Mouse (Mus musculus) layer of hippocampus, postnatal 10 days (tissue): Measurements from ENCODE around the gene Hivep3. TPM values are rescaled to one million over a fixed set of nuclear protein-coding genes. Genes with fewer than 3 reads are reported as not detected.
A peak's percentile ranks its signal among the peaks of the same experiment; 100 is the strongest.

Source experiments
- DNase-seq, 2 experiments: peaks; one replicate each; pipeline ENCODE4 v3.0.0; 2021; ENCODE audit warnings: low spot score in 2 of 2
- total RNA-seq, 2 experiments: library from RNA; stranded (reverse); gene quantifications; 2 replicates each; pipeline ENCODE4 v1.2.3; 2021

Hivep3 gene
- total RNA-seq, 2 experiments from 2014 or later: 50.6 to 55.3 TPM

DNA sequence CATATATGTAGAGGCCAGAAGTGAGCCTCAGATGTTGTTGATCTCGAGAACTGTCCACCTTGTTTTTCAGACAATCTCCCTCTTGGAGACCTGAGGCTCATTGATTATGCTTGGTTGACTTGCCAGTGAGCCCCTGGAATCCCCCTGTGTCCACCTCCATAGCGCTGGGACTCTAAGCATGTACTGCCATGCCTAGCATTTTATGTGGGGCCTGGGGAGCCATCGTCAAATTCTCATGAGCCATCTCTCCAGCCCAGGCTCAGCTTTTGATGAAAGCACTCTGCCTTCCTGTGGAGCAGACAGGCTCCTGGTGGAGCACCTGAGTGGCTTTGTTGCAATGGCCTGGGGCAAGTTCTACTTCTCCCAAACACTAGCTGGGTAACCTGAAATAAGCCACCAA lies 316.3 kb downstream of the Hivep3 start:
- no peak for DNase-seq

DNA sequence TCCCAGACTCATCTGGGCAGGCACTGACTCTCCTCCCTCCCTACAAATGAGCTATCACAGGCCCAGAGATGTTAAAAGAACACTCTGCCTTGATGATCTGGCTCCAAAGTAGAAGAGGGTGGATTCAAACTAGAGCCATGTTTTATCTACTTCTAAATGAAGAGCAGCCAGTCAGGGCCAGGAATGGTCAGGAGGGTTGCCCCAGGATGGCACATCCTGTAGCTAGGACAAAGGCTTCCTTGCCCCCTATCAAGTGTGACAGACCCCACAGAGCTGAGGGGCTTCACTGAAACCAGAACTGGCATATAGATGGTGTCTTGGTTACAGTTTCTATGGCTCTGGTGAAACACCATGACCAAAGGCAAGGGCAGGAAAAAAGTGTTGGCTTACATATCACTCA lies 318.9 kb downstream of the Hivep3 start:
- no peak for DNase-seq

GRCm38 (mm10) chr4:120053026-120054005 lies 319.7 kb downstream of the Hivep3 start:
- no peak for DNase-seq

DNA sequence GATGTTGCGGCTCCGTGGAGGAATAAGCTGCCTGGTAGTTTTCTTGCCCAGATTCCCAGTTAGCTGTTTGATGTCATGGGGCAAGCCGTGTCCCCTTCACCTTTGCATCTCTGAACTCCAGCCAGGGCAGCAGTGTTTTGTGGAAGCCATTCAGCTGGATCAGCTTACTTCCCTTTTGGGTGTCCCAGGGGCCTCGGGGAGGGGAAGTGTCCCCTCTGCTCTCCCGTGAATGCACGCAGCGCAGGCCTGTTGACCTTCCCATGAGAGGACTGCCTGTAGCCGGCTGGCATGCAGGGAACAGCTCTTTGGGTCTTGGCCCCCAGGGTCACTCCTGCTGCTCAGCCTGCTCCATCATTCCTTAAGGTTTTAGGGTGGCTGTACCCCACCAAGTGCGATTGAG lies 320.6 kb downstream of the Hivep3 start:
- DNase-seq: no peak

DNA sequence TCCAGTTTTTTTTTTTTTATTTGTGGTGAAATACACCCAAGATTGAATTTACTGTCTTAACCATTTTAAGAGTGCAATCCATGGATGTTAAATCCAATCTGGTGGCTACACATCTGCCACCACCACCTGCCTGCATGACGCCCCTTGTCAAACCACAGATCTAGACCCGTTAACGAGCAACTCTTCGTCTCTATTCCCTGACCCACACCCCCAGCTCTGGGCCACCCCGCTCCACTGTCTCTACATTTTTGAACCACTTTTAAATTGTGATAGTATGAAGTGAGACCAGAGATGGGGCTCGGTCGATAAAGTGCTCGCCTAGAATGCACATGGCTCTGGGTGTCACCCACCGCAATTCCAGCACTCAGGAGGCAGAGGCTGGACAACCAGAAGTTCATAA lies 322.9 kb downstream of the Hivep3 start:
- DNase-seq: no peak

- DNase-seq: no peak
Measured at GRCm38 (mm10) chr4:120057529-120057928, 323.9 kb downstream of the Hivep3 start.

GRCm38 (mm10) chr4:120058157-120058556 lies 324.6 kb downstream of the Hivep3 start:
- no peak for DNase-seq

DNA sequence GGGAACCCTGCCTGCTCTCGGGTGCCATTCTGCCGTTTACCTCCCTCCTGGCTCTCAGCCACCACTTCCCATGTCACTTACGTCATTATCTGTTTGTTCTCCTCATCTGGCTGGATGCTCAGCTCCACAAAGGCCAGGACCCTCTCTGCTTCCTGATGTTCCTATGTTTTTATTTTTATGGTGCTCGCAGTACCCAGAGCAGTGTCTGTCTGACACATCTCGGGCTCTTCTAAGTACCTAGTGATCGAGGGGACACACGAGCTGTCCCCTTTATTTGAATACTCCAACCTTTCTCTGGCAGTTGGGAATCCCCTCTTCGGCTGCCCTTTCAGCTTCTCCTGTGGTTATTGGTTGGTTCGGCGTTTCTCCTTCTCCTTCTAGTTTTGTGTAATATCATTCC lies 325.2 kb downstream of the Hivep3 start:
- DNase-seq: no peak

DNA sequence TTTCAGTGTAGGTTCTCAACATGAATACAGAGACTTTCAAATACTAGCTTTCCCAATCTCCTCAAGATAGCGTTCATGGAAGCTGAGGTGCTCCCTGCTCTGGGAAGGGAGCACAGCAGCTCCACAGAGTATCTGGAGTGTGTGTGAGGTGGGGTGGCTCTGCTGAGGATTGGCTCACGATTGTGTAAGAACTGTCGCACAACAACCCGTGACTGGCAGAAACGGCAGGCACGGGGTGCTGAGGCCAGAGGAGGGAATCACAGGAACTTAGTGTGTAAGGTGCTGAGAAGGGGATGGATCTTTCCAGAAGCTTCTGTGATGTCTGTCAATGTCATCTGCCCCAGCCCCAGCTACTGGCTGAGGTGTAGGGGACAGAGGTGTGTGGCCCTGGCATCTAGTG lies 328.1 kb downstream of the Hivep3 start:
- no peak for DNase-seq

GRCm38 (mm10) chr4:120062198-120062597 lies 328.6 kb downstream of the Hivep3 start:
- no peak for DNase-seq

- no peak for DNase-seq
Measured at GRCm38 (mm10) chr4:120062754-120063153, 329.2 kb downstream of the Hivep3 start.

DNA sequence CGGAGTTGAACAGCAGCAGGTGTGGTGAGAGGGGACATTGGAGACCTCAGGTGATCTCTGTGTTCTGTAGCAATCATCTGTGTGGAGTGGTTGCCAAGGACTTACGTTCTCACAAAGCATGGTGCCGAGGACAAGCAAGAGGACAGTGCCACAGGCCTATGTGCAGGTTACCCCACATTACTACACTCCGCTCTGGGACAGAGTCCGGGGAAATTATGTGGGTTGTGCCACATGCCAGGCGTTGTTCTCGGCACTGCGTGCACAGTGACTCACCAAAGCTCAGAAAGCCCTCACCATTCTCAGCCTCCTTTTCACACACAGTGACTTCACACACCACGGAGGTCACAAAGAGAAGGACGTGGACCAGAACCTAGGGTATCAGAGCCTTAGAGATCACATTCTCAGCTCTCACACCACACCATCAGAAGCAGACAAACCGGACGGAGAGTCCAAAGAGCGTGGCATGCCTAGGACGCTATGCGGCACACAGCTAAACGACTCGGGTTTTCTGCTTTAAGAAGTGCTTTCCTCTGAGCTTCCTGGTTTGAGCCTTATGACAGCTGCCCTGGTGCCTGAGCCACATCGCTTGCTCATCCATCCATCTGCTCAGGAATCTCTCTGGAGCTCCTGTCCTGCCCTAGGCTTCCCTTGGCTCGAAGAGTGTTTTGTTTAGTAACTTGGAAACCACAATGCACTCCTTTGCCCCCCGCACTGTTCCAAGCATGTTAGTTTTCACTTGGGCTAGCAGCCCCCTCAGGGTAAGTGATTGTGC lies 330.0 kb downstream of the Hivep3 start:
- DNase-seq: no peak

DNA sequence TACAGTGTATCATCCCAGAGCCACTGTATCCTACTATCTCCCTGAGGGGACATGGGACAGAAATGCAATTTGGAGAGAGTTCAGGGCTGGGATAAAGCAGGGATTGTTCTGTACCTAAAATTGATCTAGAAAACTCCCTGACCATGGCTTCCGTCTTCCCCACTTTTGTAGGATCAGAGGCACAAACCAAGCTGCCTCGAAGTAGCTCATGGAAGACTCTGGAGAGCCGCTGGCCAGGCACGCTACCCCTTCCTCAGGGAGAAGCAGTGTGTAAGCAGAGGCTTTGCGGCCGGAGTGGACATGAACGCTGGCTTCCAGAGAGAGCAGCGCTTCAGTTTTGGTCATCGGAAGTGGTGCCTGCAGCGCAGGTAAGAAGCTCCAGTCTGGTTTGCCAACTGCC lies 331.1 kb downstream of the Hivep3 start, which contains the start of gene AL607142.1:
TSS of gene AL607142.1 (plus strand) at position 301 of the 400 bp plus-strand sequence.
- DNase-seq: no peak

DNA sequence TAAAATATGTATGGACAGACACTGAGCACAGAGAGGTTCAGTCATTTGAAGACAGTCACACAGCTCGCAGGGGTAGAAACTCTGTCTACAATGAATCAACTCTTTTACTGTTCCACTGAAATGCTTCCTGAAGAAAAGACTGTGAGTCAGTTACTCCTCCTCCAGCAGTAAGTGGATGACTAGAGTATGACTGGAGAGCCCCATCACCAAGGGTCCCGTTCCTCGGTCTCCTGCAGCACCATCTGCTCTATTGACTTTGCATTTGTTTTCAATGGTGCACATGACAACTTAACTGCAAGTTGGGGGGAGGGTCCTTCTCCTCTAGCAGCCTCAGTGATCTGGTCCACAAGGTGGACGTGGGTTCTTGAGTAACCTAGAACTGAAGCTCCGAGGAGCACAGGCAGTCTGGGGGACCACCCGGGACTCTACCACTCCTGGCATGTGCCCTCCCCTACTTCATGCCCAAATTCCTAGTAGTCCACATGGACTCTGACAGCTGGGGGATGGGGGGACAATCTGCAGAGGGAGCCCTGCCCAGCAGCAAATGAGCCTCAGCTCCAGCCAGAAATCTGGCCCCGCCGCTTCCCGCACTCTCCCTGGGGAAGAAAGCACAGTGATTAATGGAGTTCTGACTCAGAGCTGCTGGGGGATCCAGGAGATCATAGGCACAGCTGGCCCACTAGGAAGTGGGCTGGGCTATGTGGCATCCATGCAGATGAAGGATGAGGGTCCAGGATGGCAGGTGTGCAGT lies 333.4 kb downstream of the Hivep3 start:
- DNase-seq: peak; percentile 44 to 66

- DNase-seq: no peak
Measured at GRCm38 (mm10) chr4:120067592-120068235, 334.1 kb downstream of the Hivep3 start.

DNA sequence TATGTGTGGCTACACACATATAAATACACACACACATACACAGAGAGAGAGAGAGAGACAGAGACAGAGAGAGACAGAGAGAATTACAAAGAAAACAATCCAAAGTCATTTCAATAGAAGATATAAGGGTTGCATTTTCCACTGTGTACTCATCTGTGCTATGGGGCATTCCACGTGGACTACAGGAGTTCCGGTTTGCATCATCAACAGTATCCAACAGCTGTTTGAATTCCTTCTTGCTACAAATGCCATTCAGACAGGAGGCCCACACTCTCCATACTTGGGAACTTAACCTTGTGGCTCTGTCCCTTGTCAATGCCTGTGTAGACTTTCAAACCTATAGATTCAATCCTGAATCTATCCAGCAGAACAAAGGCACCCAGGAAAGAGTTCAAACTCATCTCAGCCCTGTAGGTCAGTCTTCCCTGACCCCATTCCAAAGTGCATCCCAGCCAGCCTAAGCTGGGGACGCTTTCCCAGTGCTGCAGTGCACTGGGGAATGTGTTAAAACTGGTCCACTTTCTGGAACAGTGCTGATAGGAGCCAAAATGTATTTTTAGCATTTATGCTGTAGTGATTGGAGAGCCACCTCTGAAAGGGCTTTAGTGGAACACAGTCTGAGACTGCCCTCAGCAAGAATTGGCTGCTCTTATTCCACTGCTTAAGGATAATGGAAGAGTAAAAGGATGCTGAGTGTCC lies 335.4 kb downstream of the Hivep3 start:
- DNase-seq: no peak

DNA sequence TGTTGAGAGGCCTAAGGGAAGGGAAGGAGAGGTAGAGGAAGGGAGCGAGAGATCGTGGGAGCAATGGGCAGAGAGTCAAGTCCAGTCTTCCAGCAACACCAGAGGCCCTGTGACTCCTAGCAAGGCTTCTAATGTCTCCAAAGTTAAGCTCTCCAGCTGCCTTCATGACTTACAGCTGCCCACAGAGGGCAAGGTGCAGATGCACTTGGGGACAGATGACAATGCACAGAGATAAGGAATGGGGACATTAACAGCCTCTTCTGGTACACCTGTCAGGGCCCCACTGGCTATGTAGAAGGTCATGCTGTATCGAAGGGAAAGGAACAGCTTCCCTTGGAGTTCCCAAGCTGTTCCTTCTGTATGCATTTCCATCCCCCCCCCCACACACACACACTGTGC lies 336.0 kb downstream of the Hivep3 start:
- no peak for DNase-seq

DNA sequence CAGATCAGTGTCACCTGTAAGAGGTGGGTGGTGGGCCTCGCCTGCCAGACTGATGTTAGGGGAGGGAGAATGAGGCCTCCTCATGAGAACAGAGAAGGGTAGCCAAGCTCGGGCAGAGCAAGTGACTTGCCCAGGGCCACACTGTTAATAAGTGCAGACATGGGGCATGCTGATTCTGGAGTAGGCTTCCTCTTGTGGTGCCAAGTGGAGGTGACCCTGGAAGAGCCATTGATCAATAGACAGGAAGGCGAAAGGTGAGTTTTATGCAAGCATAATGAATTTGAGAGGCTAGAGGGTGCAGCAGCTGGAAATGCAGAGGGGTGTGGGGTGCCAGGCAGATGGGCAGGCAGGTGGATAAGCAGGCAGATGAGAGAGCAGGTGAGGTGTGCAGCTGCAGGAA lies 337.8 kb downstream of the Hivep3 start:
- DNase-seq: no peak

GRCm38 (mm10) chr4:120071842-120072507 lies 338.4 kb downstream of the Hivep3 start:
- no peak for DNase-seq

- peak; percentile 52 to 66 for DNase-seq
Measured at GRCm38 (mm10) chr4:120074061-120074460, 340.5 kb downstream of the Hivep3 start.
